In the genomic region with DNA sequence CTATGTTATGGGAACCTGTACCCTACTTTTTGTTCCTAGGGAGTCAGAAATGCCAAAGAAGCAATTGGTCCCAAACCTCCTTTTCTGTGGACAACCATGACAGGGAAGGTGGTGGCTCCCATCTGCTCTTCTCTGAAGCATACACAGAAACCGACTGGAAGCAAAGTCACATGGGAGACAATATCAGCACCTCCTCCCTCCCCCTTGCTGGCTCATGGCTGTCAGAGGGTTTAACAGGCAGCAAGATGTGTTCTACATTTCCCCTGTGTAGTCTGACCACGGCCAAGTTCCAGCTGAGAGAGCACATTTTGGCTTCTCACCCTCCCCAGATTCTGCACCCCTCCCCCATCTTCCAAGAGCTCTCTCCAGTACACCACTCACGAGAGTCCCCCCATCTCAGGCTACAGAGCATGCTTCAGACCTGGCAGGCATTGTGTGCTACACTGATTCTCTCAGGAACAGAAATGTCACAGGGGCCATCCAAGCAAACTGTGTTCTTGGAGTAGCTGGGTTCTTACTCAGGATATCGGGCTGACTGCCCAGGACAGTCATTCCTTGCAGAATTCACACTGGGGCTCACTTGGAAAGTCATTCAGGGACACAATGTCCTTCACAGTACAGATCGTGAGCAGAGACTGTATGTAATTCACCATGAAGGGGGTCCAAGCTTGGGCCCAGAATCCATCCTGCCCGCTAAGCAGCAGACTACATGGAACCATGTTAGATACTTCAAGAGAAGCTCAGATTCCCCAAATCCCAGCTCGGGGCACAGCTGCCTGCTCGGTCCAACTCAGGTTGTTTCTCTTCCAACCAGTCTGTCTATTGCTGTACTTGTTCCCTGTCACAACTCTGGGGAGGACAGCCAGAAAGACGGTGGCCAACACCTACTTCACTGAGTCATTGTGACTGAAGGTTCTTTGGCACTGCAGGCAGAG, we compare ENCODE assay signal across 8 mouse cellular contexts. TPM values are rescaled to one million over a fixed set of nuclear protein-coding genes. Genes with fewer than 3 reads are reported as not detected.
DNase-seq lines count a peak whose midpoint lies in the region; ATAC-seq and TF ChIP-seq lines count a peak whose summit lies in the region.

No protein-coding gene starts in this region.

- TF ChIP-seq EP300 in heart, postnatal 0 days (IDR thresholded peaks at IDR 0.05; ENCODE audit: low read depth): 0 out of 2 replicates have a peak, but pooled peaks have one; percentile 11

- H3K36me3 ChIP-seq in heart, postnatal 0 days (replicated peaks; ENCODE audit: control insufficient read depth, insufficient read depth, low read length): no peaks in the 10 kb centered on the region

- no peaks in the 10 kb centered on the region for H3K9me3 ChIP-seq in heart, postnatal 0 days (replicated peaks; ENCODE audit: control insufficient read depth, low read length)

- no peak overlapping the region for H3K4me3 ChIP-seq in heart, postnatal 0 days (ENCODE audit: low read depth, low read length)
- H3K4me3 ChIP-seq in left cerebral cortex, adult 2 months: no peak overlapping the region

- peak; percentile 22 for DNase-seq in ovary, adult 18-20 months (ENCODE audit: low spot score)
- no peak for DNase-seq in ovary, postnatal 10 days (ENCODE audit: low spot score)
- DNase-seq in cerebellum, postnatal 10 days: peak; percentile 85
- peak; percentile 83 for DNase-seq in heart, postnatal 0 days (ENCODE audit: low spot score)
- peak; percentile 18 to 55 for DNase-seq in lung, postnatal 4 days
- DNase-seq in right cerebral cortex, postnatal 4 days: no peak
- DNase-seq in left cerebral cortex, adult 2 months (ENCODE audit: extremely low spot score in 1 of 2, low spot score in 2 of 2): no peak

- no peak for TF ChIP-seq CTCF in heart, postnatal 0 days (IDR thresholded peaks at IDR 0.05; ENCODE audit: low read depth)
- TF ChIP-seq CTCF in left cerebral cortex, adult 2 months (IDR thresholded peaks at IDR 0.05): no peak

- peak overlapping the region; percentile 81 for H3K27ac ChIP-seq in heart, postnatal 0 days (ENCODE audit: low read depth)
- H3K27ac ChIP-seq in left cerebral cortex, adult 2 months: no peak overlapping the region

- 29% methylated on average over 9 of the region's 9 CpGs for WGBS in heart, postnatal 0 days

- H3K27me3 ChIP-seq in heart, postnatal 0 days (ENCODE audit: control insufficient read depth, insufficient read depth, low read length): no peaks in the 10 kb centered on the region

- peaks cover 12% of the 10 kb centered on the region for H3K4me1 ChIP-seq in heart, postnatal 0 days (ENCODE audit: control insufficient read depth, insufficient read depth)

- ATAC-seq in heart, postnatal 0 days (ENCODE audit: insufficient read depth, low read depth): peak; percentile 81
- no peak for ATAC-seq in megakaryocyte progenitor cell, adult 5-6 weeks (replicated peaks; ENCODE audit: poor library complexity)

- no peak overlapping the region for H3K9ac ChIP-seq in heart, postnatal 0 days (replicated peaks; ENCODE audit: low read depth, low read length)

- intact Hi-C loops in left cerebral cortex, adult 2 months (cut with DNase I): no loop called here

- H3K4me2 ChIP-seq in heart, postnatal 0 days (ENCODE audit: low read depth, low read length): no peak overlapping the region

RNA-seq across cellular contexts. Expression of gene Slc28a1, which starts 4.6 kb away (rescaled TPM):
- total RNA-seq in heart, postnatal 0 days (2014; rRNA removed; ENCODE audit: low replicate concordance): not detected in 2 replicates
- polyA plus RNA-seq in heart, postnatal 0 days (2015; fragmentation: Nextera tagmentation; extraction: Ambion mirVana): 0.04 and 0.05 TPM in 2 replicates
- total RNA-seq in left cerebral cortex, adult 2 months (2021): under 1 TPM; 0.11 to 0.23 TPM
- not detected in 2 replicates for total RNA-seq in megakaryocyte progenitor cell, adult 5-6 weeks (2015)
- total RNA-seq in megakaryocyte progenitor cell, adult 5-6 weeks (2017): not detected in 2 replicates

RNA-seq across cellular contexts. Expression of gene Alpk3, which starts 52.6 kb away (rescaled TPM):
- 42.9 and 70.8 TPM in 2 replicates for total RNA-seq in heart, postnatal 0 days (2014; rRNA removed; ENCODE audit: low replicate concordance)
- polyA plus RNA-seq in heart, postnatal 0 days (2015; fragmentation: Nextera tagmentation; extraction: Ambion mirVana): 18.3 and 19.1 TPM in 2 replicates
- total RNA-seq in left cerebral cortex, adult 2 months (2021): under 1 TPM; 0.30 to 0.54 TPM
- 0.34 and 0.35 TPM in 2 replicates for total RNA-seq in megakaryocyte progenitor cell, adult 5-6 weeks (2015)
- total RNA-seq in megakaryocyte progenitor cell, adult 5-6 weeks (2017): 0.67 and 0.95 TPM in 2 replicates

Comparison
In these comparisons a context has a peak if more than half of its experiments do, and no peak if none do; other contexts are left out.
1. DNase-seq: peak in ovary, adult 18-20 months (single experiment), cerebellum, postnatal 10 days (2 of 2), heart, postnatal 0 days (single experiment) and lung, postnatal 4 days (2 of 2); none in ovary, postnatal 10 days (single experiment), right cerebral cortex, postnatal 4 days (single experiment) and left cerebral cortex, adult 2 months (0 of 2).
2. RNA of gene Alpk3, which starts 52.6 kb away (total RNA-seq): 42.9 to 70.8 TPM in heart, postnatal 0 days; 0.34 to 0.95 TPM in megakaryocyte progenitor cell, adult 5-6 weeks and 0.30 to 0.54 TPM in left cerebral cortex, adult 2 months; every median in the first group is over 10 times any median in the second.